Mouse (Mus musculus) lung, postnatal 0 days (tissue): ENCODE results near the gene Pih1d1. TPM values are rescaled to one million over a fixed set of nuclear protein-coding genes. Genes with fewer than 3 reads are reported as not detected.

Experiments
- ATAC-seq: fragments of 200-750 bp; cut with Nextera tagmentation; 2 replicates; pipeline ENCODE4 v1.8.0; 2017; ENCODE audit warnings: moderate library complexity
- DNase-seq: peaks from one replicate; pipeline ENCODE4 v3.0.0-alpha.2; 2016; ENCODE audit warnings: low spot score
- H3K27ac ChIP-seq: fragments of 300-500 bp; sonication (generic); 2 replicates; pipeline ENCODE4 v1.5.1; 2014; ENCODE audit warnings: antibody characterized with exemption, mild to moderate bottlenecking, low read length, mixed read lengths
- H3K27me3 ChIP-seq: fragments of 300-500 bp; sonication (generic); replicated peaks from 2 replicates; pipeline ENCODE4 v1.6.1; 2014; ENCODE audit warnings: low read length, mixed read lengths; ENCODE audit not compliant: insufficient read depth
- H3K36me3 ChIP-seq: fragments of 300-500 bp; sonication (generic); 2 replicates; pipeline ENCODE4 v1.6.1; 2014; ENCODE audit warnings: low read length, mixed read lengths; ENCODE audit not compliant: insufficient read depth
- H3K4me1 ChIP-seq: fragments of 300-500 bp; sonication (generic); 2 replicates; pipeline ENCODE4 v1.6.1; 2014; ENCODE audit warnings: antibody characterized with exemption, low read depth, low read length, mixed read lengths; ENCODE audit not compliant: insufficient read depth
- H3K4me2 ChIP-seq: fragments of 300-500 bp; sonication (generic); replicated peaks from 2 replicates; pipeline ENCODE4 v1.6.1; 2014; ENCODE audit warnings: low read depth, mild to moderate bottlenecking, low read length, moderate library complexity, mixed read lengths
- H3K4me3 ChIP-seq: fragments of 300-500 bp; sonication (generic); 2 replicates; pipeline ENCODE4 v1.5.1; 2014; ENCODE audit warnings: low read depth, low read length
- H3K9ac ChIP-seq: fragments of 300-500 bp; sonication (generic); replicated peaks from 2 replicates; pipeline ENCODE4 v1.6.1; 2014; ENCODE audit warnings: low read depth, mild to moderate bottlenecking
- H3K9me3 ChIP-seq: fragments of 300-500 bp; sonication (generic); 2 replicates; pipeline ENCODE4 v1.6.1; 2016; ENCODE audit warnings: low read length, mixed read lengths
- CTCF ChIP-seq: IDR thresholded peaks from 2 replicates; pipeline ENCODE4 v1.5.1; 2016; ENCODE audit warnings: antibody characterized with exemption, mild to moderate bottlenecking
- EP300 ChIP-seq: IDR thresholded peaks from 2 replicates; pipeline ENCODE4 v1.6.1; 2016; ENCODE audit warnings: antibody characterized with exemption, mild to moderate bottlenecking, control low read depth
- WGBS: fragments of 180-500 bp; shearing (Covaris S2); extraction: QIAGEN DNeasy Blood & Tissue Kit; methylation state at CpG from one replicate; pipeline ENCODE4 v1.1.7; 2014; 5-methylcytosine and 5-hydroxymethylcytosine counted together
- polyA plus RNA-seq: library from polyadenylated mRNA; unstranded; fragments of >200 nt; fragmentation: Nextera tagmentation; extraction: Ambion mirVana; gene quantifications from 2 replicates; pipeline ENCODE4 v1.2.1, GENCODE M21; 2015

The Pih1d1 gene
- polyA plus RNA-seq, 1 experiment from 2014 or later, result 51.7 TPM

- TF ChIP-seq EP300 (no peak), CTCF (no peak)
- 55% methylated on average over 15 of the region's 15 CpGs for WGBS
- DNase-seq, result no peak
Observed at GRCm38 (mm10) chr7:45129776-45130512, 24.2 kb upstream of the Pih1d1 start.

DNA sequence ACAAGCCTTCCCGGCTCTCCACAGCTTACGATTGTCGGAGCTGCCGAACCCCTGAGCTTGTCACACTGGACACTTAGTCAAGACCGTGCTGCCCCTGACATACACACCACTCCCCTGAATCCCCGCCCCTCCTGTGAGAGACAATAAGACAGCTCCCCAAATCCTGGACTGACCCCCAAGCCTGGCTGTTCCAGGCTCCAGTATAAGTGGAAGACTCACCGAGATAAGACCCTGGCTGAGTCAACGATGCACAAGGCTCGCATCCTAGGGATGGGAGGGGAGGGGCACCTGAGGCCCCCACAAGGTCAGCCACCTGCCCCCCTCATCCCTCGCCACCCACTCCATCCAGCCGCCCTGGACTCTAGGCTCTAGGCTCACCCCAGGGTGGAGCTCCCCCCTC lies 22.3 kb upstream of the Pih1d1 start:
- no peak for DNase-seq
- H3K36me3 ChIP-seq, result 0 out of 2 replicates have a peak, but pooled peaks cover 3% of the 10 kb centered on the region
- no peaks in the 10 kb centered on the region for H3K9me3 ChIP-seq
- no peak overlapping the region for H3K4me3 ChIP-seq
- peaks cover 12% of the 10 kb centered on the region; the same call in 1 of the 2 replicates for H3K4me1 ChIP-seq
- H3K27me3 ChIP-seq, result no peaks in the 10 kb centered on the region
- no peak for ATAC-seq
- no peak overlapping the region for H3K4me2 ChIP-seq
- no peak overlapping the region for H3K9ac ChIP-seq
- H3K27ac ChIP-seq, result no peak overlapping the region
- WGBS, result 63% methylated on average over 11 of the region's 11 CpGs
- TF ChIP-seq CTCF, result no peak
- no peak for TF ChIP-seq EP300

More at GRCm38 (mm10) chr7:45129776-45130512, 24.2 kb upstream of the Pih1d1 start:
- Histone ChIP-seq H3K27me3 (no peaks in the 10 kb centered on the region), H3K4me3 (no peak overlapping the region), H3K4me1 (peaks cover 8% of the 10 kb centered on the region; the same call in 1 of the 2 replicates), H3K9me3 (no peaks in the 10 kb centered on the region), H3K9ac (no peak overlapping the region), H3K4me2 (peak overlapping the region; percentile 71), H3K36me3 (0 out of 2 replicates have a peak, but pooled peaks cover 17% of the 10 kb centered on the region), H3K27ac (0 out of 2 replicates have a peak overlapping the region, but pooled peaks have one; percentile 67)
- ATAC-seq, result no peak

- no peaks in the 10 kb centered on the region for H3K9me3 ChIP-seq
- H3K27me3 ChIP-seq, result no peaks in the 10 kb centered on the region
- peak; percentile 29 for TF ChIP-seq CTCF
- no peak for TF ChIP-seq EP300
- DNase-seq, result no peak
- H3K27ac ChIP-seq, result no peak overlapping the region
- no peak overlapping the region for H3K4me3 ChIP-seq
- no peaks in the 10 kb centered on the region for H3K36me3 ChIP-seq
- no peak overlapping the region for H3K9ac ChIP-seq
- no peak overlapping the region for H3K4me2 ChIP-seq
- H3K4me1 ChIP-seq, result peaks cover 4% of the 10 kb centered on the region; the same call in 1 of the 2 replicates
- no peak for ATAC-seq
- 77% methylated on average over 8 of the region's 8 CpGs for WGBS
Observed at GRCm38 (mm10) chr7:45133446-45134159, 20.5 kb upstream of the Pih1d1 start.

DNA sequence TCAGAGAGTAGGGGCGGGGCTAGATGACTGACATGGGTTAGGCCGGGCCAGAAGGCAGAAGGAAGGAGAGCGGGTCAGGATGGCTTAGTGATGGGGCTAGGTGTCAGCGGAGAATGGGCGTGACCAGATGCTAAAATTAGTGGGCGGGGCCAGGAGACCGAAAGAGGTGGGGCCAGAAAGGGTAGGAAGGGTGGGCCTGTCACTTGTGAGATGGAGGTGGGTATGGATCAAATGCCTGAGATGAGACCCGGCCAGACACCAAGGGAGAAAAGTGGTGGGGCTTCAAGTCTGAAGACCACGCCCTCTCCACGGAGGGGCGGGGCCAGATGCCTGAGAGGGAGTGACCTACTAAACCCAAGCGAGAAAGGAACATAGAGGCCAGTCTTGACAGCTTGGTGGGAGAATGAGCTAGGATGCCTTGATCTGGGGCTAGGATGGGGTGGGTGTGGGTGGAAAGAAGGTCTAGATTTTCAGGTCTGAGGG lies 19.5 kb upstream of the Pih1d1 start:
- Histone ChIP-seq H3K4me1 (peaks cover 4% of the 10 kb centered on the region; the same call in 1 of the 2 replicates), H3K9me3 (no peaks in the 10 kb centered on the region), H3K4me3 (no peak overlapping the region), H3K4me2 (no peak overlapping the region), H3K36me3 (no peaks in the 10 kb centered on the region), H3K27me3 (no peaks in the 10 kb centered on the region), H3K27ac (no peak overlapping the region), H3K9ac (no peak overlapping the region)
- 17% methylated on average over 12 of the region's 12 CpGs for WGBS
- no peak for TF ChIP-seq EP300
- no peak for TF ChIP-seq CTCF
- DNase-seq, result peak; percentile 57
- ATAC-seq, result peak; percentile 14; the same call in 1 of the 2 replicates

GRCm38 (mm10) chr7:45135370-45135769 lies 18.7 kb upstream of the Pih1d1 start:
- TF ChIP-seq CTCF (no peak), EP300 (no peak)
- Histone ChIP-seq H3K4me1 (peaks cover 4% of the 10 kb centered on the region; the same call in 1 of the 2 replicates), H3K27ac (no peak overlapping the region), H3K4me3 (peak overlapping the region; percentile 62; the same call in 1 of the 2 replicates), H3K4me2 (peak overlapping the region; percentile 78), H3K27me3 (no peaks in the 10 kb centered on the region), H3K9me3 (no peaks in the 10 kb centered on the region), H3K9ac (peak overlapping the region; percentile 60; the same call in 1 of the 2 replicates), H3K36me3 (no peaks in the 10 kb centered on the region)
- 81% methylated on average over 3 of the region's 3 CpGs for WGBS
- DNase-seq (no peak), ATAC-seq (no peak)

GRCm38 (mm10) chr7:45135993-45136567 lies 18.0 kb upstream of the Pih1d1 start, which contains the start of the genes Gm45713 and Flt3l:
Gene Gm45713, minus strand, starts transcription at chr7:45136231.
Gene Flt3l, minus strand, starts transcription at chr7:45136432.
- Histone ChIP-seq H3K36me3 (no peaks in the 10 kb centered on the region), H3K9ac (peak within 1 kb of the TSS; percentile 60), H3K27ac (peak within 1 kb of the TSS; percentile 32; the same call in 1 of the 2 replicates), H3K4me1 (peaks cover 4% of the 10 kb centered on the region; the same call in 1 of the 2 replicates), H3K9me3 (no peaks in the 10 kb centered on the region), H3K4me3 (peak within 1 kb of the TSS; percentile 62), H3K27me3 (no peaks in the 10 kb centered on the region), H3K4me2 (peak within 1 kb of the TSS; percentile 78)
- DNase-seq (peak; percentile 96), ATAC-seq (peak; percentile 90)
- TF ChIP-seq EP300 (no peak), CTCF (peak; percentile 98)
- WGBS, result 1% methylated on average over 27 of the region's 29 CpGs
